Mouse (Mus musculus) E14TG2a.4 (cell line): ENCODE results near the gene Gpr137.

Experiments
- CTCF ChIP-seq: conservative IDR thresholded peaks from 2 replicates; pipeline ENCODE4 v1.5.1; 2014; ENCODE audit warnings: low read length
- POU5F1 ChIP-seq: IDR thresholded peaks from 2 replicates; pipeline ENCODE4 v1.6.1; 2014; ENCODE audit warnings: low read length, borderline replicate concordance

DNA sequence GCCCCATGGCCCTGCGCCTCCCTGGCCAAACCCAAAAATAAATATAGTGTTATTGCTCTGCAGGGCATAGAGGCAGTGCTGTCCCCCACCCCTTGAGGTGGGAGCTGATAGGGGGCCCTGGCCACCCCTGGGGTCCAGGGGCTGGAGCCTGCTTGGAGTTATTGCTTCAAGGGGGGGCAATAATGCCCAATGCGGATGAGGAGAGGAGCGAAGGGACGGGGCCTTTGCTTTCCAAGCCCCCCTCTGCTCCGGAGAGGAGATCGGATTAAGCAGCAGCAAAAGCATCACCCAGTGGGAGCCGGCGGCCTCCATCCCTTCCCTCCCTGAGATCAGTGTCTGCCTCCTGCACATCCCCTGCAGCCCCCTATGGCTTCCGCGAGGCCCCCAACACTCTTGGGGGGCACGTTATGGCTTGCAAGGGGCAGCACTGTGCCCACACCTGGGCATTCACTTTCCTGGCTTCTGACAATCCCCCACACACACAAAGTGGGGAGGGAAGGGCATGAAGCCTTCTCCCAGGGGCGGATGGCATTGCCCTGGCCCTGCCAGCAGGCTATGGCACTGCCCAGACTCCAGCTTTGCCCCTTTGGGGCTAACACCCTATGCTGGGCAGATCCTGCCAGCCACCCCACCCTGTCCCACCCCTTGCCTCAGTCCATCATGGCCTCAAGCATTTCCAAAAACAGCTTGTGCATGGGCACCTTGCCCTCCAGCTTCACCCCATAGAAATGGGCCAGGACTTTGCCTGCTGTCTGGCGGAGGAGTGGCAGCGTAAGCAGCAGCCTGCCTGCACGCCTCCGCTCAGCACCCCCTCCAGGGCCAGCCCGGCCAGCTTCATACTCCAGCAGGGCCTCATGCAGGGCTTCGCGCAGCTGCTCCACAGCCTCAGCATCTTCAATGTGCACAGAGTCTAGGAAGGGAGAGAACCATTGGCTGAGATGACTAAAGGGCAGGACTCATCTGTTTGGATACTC, 30.9 kb downstream of the Gpr137 start:
- no peak for TF ChIP-seq CTCF
- TF ChIP-seq POU5F1 = no peak
